Mouse (Mus musculus) ES-Bruce4 (cell line): ENCODE measurements around the gene Crtam.
A peak's percentile ranks its signal among the peaks of the same experiment; 100 is the strongest.

Source experiments
- CTCF ChIP-seq: IDR thresholded peaks from one replicate; pipeline ENCODE4 v1.8.1; 2011; ENCODE audit warnings: low read depth, low read length
- EP300 ChIP-seq: IDR thresholded peaks from 2 replicates; pipeline ENCODE4 v1.6.1; 2011; ENCODE audit warnings: low read depth, low read length; ENCODE audit not compliant: insufficient read depth

GRCm38 (mm10) chr9:40949039-40949615 lies 55.3 kb downstream of the Crtam start:
- no peak for TF ChIP-seq CTCF
- TF ChIP-seq EP300: 0 out of 2 replicates have a peak, but pooled peaks have one; percentile 58
